Mouse (Mus musculus): ENCODE data around the gene Plekha5. TPM values are rescaled to one million over a fixed set of nuclear protein-coding genes. Genes with fewer than 3 reads are reported as not detected.

Gene Plekha5
- total and polyA plus RNA-seq, 3 experiments: 0.55 TPM; not detected in 2

GRCm38 (mm10) chr6:140512427-140512826, 88.6 kb downstream of the Plekha5 start:
- H3K27me3 ChIP-seq (ENCODE audit: insufficient read depth, low read length): no peaks in the 10 kb centered on the region
- H3K4me3 ChIP-seq (ENCODE audit: low read depth, low read length): no peak overlapping the region
- H3K4me1 ChIP-seq (ENCODE audit: insufficient read depth, low read depth, low read length): no peaks in the 10 kb centered on the region
- peaks cover 48% of the 10 kb centered on the region for H3K9me3 ChIP-seq (replicated peaks)
- no peak for ATAC-seq (ENCODE audit: extremely low read depth, insufficient number of reproducible peaks, low FRiP score, poor library complexity, severe bottlenecking)
- DNase-seq (ENCODE audit: low spot score): no peak
- no peaks in the 10 kb centered on the region for H3K36me3 ChIP-seq (replicated peaks)
- TF ChIP-seq TAL1 (conservative IDR thresholded peaks at IDR 0.05; ENCODE audit: low read depth, low read length): no peak
- no peak for TF ChIP-seq CTCF (IDR thresholded peaks at IDR 0.05; ENCODE audit: low read depth, low read length)
- no peak for TF ChIP-seq POLR2AphosphoS5 (IDR thresholded peaks at IDR 0.05; ENCODE audit: insufficient replicate concordance, low read depth, low read length)
- no peak for TF ChIP-seq GATA1 (IDR thresholded peaks at IDR 0.05; ENCODE audit: borderline replicate concordance, low read length)
- TF ChIP-seq GATA2 (IDR thresholded peaks at IDR 0.05; ENCODE audit: borderline replicate concordance, low read depth, low read length): no peak

GRCm38 (mm10) chr6:140514205-140515110, 90.6 kb downstream of the Plekha5 start:
- Histone ChIP-seq H3K36me3 (replicated peaks) (no peaks in the 10 kb centered on the region), H3K27me3 (ENCODE audit: insufficient read depth, low read length) (no peaks in the 10 kb centered on the region), H3K4me1 (ENCODE audit: insufficient read depth, low read depth, low read length) (no peaks in the 10 kb centered on the region), H3K4me3 (ENCODE audit: low read depth, low read length) (no peak overlapping the region), H3K9me3 (replicated peaks) (peaks cover 41% of the 10 kb centered on the region)
- DNase-seq (ENCODE audit: low spot score): no peak
- ATAC-seq (ENCODE audit: extremely low read depth, insufficient number of reproducible peaks, low FRiP score, poor library complexity, severe bottlenecking): no peak
- TF ChIP-seq GATA2 (IDR thresholded peaks at IDR 0.05; ENCODE audit: borderline replicate concordance, low read depth, low read length) (no peak), POLR2AphosphoS5 (IDR thresholded peaks at IDR 0.05; ENCODE audit: insufficient replicate concordance, low read depth, low read length) (no peak), GATA1 (IDR thresholded peaks at IDR 0.05; ENCODE audit: borderline replicate concordance, low read length) (no peak)

DNA sequence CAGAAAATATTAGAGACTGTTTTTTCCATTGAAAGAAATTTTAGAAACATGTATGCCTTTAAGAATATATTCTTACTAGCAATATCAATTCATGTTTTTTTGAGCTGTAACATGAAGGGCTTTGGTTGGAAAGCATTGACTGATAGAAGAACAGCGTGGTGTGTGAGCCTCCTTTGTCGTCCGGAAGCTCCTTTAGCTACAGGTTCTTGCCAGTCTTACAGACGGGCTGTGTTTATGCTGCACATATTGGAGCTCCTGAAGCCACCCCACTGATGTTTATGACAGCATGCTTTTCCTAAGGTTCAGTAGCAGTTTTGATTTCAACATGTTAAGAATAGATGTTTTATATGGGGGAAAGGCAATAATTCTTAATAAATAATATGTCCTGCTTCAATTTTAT, 91.7 kb downstream of the Plekha5 start:
- TF ChIP-seq TAL1 (conservative IDR thresholded peaks at IDR 0.05; ENCODE audit: low read depth, low read length): no peak
- no peak for TF ChIP-seq GATA2 (IDR thresholded peaks at IDR 0.05; ENCODE audit: borderline replicate concordance, low read depth, low read length)
- TF ChIP-seq POLR2AphosphoS5 (IDR thresholded peaks at IDR 0.05; ENCODE audit: insufficient replicate concordance, low read depth, low read length): no peak
- TF ChIP-seq CTCF (IDR thresholded peaks at IDR 0.05; ENCODE audit: low read depth, low read length): no peak
- TF ChIP-seq GATA1 (IDR thresholded peaks at IDR 0.05; ENCODE audit: borderline replicate concordance, low read length): no peak
- ATAC-seq (ENCODE audit: extremely low read depth, insufficient number of reproducible peaks, low FRiP score, poor library complexity, severe bottlenecking) (no peak), DNase-seq (ENCODE audit: low spot score) (no peak)
- H3K4me3 ChIP-seq (ENCODE audit: low read depth, low read length): no peak overlapping the region
- no peaks in the 10 kb centered on the region for H3K4me1 ChIP-seq (ENCODE audit: insufficient read depth, low read depth, low read length)
- peaks cover 42% of the 10 kb centered on the region for H3K9me3 ChIP-seq (replicated peaks)
- H3K36me3 ChIP-seq (replicated peaks): no peaks in the 10 kb centered on the region
- H3K27me3 ChIP-seq (ENCODE audit: insufficient read depth, low read length): no peaks in the 10 kb centered on the region

GRCm38 (mm10) chr6:140516202-140516601, 92.3 kb downstream of the Plekha5 start:
- Histone ChIP-seq H3K27me3 (ENCODE audit: insufficient read depth, low read length) (no peaks in the 10 kb centered on the region), H3K36me3 (replicated peaks) (no peaks in the 10 kb centered on the region), H3K4me3 (ENCODE audit: low read depth, low read length) (no peak overlapping the region), H3K9me3 (replicated peaks) (peaks cover 41% of the 10 kb centered on the region), H3K4me1 (ENCODE audit: insufficient read depth, low read depth, low read length) (no peaks in the 10 kb centered on the region)
- TF ChIP-seq POLR2AphosphoS5 (IDR thresholded peaks at IDR 0.05; ENCODE audit: insufficient replicate concordance, low read depth, low read length): no peak
- TF ChIP-seq CTCF (IDR thresholded peaks at IDR 0.05; ENCODE audit: low read depth, low read length): no peak
- TF ChIP-seq TAL1 (conservative IDR thresholded peaks at IDR 0.05; ENCODE audit: low read depth, low read length): no peak
- DNase-seq (ENCODE audit: low spot score): no peak
- no peak for ATAC-seq (ENCODE audit: extremely low read depth, insufficient number of reproducible peaks, low FRiP score, poor library complexity, severe bottlenecking)

- no peak for ATAC-seq (ENCODE audit: extremely low read depth, insufficient number of reproducible peaks, low FRiP score, poor library complexity, severe bottlenecking)
- Histone ChIP-seq H3K9me3 (replicated peaks) (peaks cover 42% of the 10 kb centered on the region), H3K36me3 (replicated peaks) (no peaks in the 10 kb centered on the region), H3K4me3 (ENCODE audit: low read depth, low read length) (no peak overlapping the region), H3K27me3 (ENCODE audit: insufficient read depth, low read length) (no peaks in the 10 kb centered on the region), H3K4me1 (ENCODE audit: insufficient read depth, low read depth, low read length) (no peaks in the 10 kb centered on the region)
- no peak for DNase-seq (ENCODE audit: low spot score)
- TF ChIP-seq TAL1 (conservative IDR thresholded peaks at IDR 0.05; ENCODE audit: low read depth, low read length) (no peak), GATA2 (IDR thresholded peaks at IDR 0.05; ENCODE audit: borderline replicate concordance, low read depth, low read length) (no peak), GATA1 (IDR thresholded peaks at IDR 0.05; ENCODE audit: borderline replicate concordance, low read length) (no peak), POLR2AphosphoS5 (IDR thresholded peaks at IDR 0.05; ENCODE audit: insufficient replicate concordance, low read depth, low read length) (no peak), CTCF (IDR thresholded peaks at IDR 0.05; ENCODE audit: low read depth, low read length) (no peak)
Observed at GRCm38 (mm10) chr6:140517188-140517587, 93.3 kb downstream of the Plekha5 start.

DNA sequence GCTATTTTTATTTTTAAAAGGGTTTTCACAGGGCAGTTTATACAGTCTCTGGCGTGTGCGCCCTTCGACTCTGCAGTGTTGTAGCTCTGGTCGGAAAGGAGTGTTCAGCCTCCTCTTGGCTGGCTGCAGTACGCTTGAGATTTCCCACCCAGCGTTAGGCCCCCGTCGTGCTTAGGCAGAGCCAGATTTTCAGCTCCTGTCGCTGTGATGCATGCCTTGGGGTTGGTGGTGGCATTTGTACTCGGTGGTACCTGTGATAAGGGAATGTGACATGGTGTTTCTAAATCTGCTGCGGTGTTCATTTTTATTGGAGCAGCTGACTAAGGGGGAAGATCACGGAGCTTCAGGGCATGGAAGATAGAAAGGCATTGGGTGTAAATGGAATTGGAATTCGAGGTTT, 95.2 kb downstream of the Plekha5 start:
- DNase-seq (ENCODE audit: low spot score) (no peak), ATAC-seq (ENCODE audit: extremely low read depth, insufficient number of reproducible peaks, low FRiP score, poor library complexity, severe bottlenecking) (no peak)
- no peak overlapping the region for H3K4me3 ChIP-seq (ENCODE audit: low read depth, low read length)
- TF ChIP-seq POLR2AphosphoS5 (IDR thresholded peaks at IDR 0.05; ENCODE audit: insufficient replicate concordance, low read depth, low read length) (no peak), TAL1 (conservative IDR thresholded peaks at IDR 0.05; ENCODE audit: low read depth, low read length) (no peak), GATA1 (IDR thresholded peaks at IDR 0.05; ENCODE audit: borderline replicate concordance, low read length) (no peak), CTCF (IDR thresholded peaks at IDR 0.05; ENCODE audit: low read depth, low read length) (no peak)
- no peaks in the 10 kb centered on the region for H3K36me3 ChIP-seq (replicated peaks)
- peaks cover 41% of the 10 kb centered on the region for H3K9me3 ChIP-seq (replicated peaks)
- no peaks in the 10 kb centered on the region for H3K4me1 ChIP-seq (ENCODE audit: insufficient read depth, low read depth, low read length)
- no peaks in the 10 kb centered on the region for H3K27me3 ChIP-seq (ENCODE audit: insufficient read depth, low read length)

All from G1E (cell line).